Mouse (Mus musculus): ENCODE measurements at regions not wholly inside any gene's neighbourhood (a gene's known extent, or its start where the extent isn't known, plus 50 kb on each side); places are given as distances from the start of the nearest gene placed in this dataset.

DNA sequence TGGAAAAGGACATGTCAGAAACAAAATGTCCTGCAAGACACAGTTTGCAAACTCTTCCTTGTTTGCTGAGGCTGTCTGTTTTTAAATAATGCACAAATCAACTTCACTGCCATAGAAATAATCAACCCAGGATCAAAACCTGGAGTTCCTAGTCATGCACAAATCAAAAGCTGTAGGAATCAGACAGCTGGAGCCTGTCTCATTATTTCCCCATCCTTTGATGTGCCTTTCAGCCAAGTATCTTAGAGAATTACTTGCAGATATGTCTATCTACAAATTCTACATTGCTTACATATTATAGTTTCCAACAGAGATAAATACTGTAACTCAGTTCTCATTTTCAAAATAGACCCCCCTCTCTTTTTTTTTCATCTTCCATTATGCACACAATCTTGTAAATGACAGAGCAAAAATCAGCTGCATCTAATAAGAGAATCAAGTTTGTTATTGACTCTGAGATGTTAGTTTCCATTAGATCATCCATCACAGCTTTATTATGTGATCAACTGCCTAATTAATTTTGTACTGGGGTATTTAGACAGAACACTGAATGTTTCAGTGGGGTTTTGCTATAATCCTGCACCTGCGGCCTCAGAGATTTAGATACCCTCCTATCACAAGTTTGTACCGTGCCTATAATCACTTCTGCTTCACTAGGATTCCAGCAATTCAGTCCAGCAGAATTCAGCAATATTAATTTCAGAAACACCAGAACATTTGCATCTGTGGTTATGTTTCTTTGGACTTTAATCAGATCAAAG, 798.9 kb upstream of the Tenm2 start:
- no peak for DNase-seq

DNA sequence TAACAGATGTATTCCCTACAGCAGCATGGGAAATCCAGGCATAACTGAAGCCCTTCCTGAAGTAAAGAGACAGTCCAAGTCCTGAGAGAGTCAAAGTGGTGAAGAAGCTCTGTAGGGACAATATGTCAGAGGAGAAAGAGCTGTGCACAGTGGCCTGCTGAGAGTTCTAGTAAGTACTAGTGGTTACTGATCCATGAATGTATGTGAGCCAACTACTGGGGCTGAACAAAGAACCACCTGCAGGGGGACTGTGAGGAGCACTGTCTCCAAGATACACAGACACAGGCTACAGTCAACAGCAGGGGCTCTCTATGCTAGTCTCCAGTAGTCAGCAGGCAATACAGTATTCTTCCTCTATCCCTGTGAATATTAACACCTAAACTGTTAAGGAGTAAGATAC, 785.9 kb upstream of the Tenm2 start:
- no peak for DNase-seq

DNA sequence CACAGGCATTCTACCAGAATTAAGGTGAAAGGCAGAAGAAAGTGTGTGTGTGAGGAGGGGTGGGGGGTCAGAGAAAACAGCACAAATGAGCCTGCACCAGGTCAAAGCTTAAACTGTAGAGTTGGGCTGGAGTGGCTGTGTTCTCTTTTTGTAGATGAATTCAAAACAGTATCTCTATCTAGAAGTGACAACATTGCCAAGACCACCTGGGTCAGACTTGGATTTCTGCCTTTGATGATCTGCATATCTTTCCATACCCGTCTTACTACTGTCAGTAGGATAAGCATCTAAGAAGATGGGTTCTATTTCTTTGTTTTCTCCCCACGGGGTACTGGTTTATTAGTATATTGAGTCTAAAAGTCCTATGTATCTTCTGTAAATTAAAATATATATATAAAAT, 742.4 kb upstream of the Tenm2 start:
- DNase-seq, result no peak

DNA sequence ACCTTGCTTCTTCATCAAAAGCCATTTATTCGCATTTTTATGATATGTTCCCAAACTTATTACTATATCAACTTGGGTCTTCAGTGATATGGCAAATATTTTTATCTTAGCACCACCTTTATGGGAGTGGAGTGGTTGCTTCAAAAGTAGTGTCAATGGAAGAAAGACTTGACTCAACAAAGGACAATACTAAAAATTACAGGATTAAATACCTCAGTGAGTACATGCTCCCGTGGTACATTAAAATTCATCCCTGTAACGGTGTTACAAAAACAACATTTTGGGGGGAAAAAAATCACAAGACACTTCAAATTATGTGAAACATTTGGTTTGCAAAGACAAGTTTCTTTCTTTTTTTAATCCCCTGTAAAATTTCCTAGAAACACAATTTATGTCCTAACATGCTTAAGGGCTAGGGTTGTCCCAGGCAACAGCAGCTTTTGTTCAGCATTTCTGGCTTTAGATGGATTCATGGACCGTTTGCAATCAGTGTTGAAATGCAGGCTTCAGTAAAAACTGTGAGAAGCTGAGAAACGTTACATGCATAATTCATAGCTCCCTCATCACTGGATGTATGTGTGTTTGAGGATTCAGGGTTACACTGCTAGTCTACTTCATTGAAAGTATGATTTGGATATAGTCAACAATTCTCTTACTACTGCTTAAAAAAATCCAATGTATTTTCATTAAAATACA, 700.8 kb upstream of the Tenm2 start:
- DNase-seq, result no peak

DNA sequence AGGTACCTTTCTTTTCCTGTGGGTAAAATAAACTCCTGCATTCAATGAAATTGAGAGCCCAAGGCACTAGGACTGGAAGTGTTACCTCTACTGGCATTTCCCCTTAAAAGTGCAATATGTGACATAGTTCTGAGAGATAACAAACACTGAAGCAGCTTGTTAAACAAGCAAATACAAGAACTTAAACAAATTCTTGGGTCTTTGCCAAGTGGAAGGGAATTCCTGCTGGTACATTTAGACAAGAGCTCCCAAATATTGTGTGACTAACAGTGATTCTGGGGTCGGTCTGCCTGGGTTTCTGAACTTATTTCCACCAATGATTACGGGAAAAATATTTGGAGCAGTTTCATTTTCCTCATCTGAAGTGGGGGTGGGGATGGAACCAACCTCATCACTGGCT, 677.4 kb upstream of the Tenm2 start:
- DNase-seq, result no peak

DNA sequence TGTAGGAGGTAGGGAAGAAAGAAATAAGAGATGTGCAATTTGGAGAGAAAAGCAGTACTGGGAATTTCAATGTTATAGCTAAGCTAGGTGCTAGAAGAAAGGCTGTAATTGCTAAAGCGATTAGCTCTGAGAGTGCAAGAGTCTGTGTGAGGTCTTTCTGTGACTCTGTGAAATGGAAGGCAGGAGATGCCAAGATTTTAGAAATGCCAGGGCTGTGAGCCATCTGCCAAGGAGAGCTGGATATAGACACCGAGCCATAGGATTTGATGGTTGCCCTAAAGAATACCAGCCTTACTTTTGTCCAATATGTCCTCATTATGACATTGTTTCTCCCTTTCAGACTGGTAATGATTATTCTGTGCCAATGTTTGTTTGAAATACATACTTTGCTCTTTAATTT, 669.2 kb upstream of the Tenm2 start:
- no peak for DNase-seq

DNA sequence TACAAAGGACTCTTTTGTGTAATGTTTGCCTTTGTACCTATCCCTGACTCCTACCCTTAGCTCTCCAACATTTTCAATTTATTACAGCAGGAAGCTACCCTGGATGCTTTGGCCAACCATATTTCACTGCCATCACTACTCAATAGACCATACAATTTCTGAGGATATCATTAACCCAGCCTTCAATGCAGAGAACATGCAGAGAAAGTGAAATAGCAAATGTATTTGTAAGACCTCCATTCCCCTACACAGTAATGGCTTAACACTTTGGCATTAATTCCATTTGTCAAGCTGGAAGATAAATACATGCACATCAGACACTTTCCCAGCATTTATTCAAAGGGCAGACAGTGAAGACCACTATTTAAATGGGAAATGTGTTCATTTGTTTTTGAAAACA, 661.9 kb upstream of the Tenm2 start:
- DNase-seq, result no peak

DNA sequence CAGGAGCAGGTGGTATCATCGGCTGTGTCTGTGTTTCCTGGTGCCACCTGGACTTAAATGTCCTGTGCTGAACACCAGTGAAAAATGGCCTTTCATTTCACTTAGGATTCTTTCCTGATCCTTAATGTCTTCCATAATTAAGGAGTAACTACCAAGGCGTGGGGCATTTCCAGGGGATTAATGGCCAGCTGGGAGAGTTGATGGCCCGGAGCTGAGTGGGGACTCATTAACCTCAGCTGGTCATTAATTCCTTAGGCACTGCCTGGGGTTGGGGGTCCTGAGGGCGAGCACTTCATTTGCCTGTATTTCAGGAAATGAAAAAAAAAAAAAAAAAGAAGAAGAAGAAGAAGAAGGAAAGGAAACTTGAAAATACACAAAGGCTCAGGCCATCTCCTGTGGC, 647.0 kb upstream of the Tenm2 start:
- no peak for DNase-seq

DNA sequence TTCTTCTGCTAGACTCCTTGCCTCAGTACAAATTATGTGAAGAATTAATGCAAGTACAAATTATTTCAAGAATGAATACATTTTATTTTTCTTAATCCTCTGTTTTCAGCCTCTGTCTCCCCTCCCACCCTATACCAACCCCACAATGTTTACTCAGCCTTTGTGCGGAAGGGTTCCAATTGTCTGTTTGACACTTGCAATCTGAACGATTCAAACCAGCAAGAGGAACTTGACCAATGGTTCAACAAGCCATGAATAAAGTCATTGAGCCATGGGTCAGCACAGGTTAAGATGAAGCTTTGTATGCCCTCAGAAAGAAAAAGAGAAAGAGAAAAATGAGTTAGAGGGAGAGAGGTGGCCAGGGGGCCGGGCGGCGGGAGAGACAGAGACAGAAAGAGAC, 601.5 kb upstream of the Tenm2 start:
- DNase-seq, result no peak

DNA sequence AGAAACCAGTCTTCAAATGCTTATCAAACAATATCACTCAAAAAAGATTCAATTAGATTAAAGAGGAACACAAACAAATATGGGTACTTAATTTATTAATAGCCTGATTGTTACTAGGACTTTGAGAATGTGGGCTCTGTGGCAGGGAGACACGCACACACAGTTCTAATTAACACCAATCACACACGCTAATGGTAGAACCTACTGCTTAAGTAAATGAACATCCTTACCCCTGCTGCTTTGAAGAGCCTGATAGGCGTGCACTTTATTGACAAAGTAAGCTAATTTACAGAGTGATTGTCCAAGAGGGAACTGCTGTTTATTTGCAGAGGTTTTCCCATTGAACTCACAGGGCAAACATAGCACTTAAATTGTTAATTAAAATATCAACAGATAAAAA, 595.2 kb upstream of the Tenm2 start:
- no peak for DNase-seq

DNA sequence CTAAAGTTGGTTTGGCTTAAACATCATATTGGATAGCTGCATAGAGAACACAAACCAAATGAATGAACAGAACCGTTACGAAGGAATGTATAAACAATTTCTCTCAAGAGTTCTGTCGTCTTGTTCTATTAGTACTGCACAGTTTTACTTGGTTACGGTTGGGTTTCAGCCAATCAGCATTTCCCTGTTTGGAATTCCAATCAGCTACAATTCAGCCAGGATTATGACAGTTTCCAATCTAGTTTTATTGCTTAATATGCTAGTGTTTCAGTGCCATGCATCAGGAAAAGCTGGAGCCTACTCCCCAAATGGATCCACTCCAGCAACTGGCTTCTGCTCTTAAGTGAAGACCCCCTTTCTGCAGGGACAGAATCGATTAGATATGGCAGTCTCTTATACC, 571.0 kb upstream of the Tenm2 start:
- DNase-seq, result no peak

DNA sequence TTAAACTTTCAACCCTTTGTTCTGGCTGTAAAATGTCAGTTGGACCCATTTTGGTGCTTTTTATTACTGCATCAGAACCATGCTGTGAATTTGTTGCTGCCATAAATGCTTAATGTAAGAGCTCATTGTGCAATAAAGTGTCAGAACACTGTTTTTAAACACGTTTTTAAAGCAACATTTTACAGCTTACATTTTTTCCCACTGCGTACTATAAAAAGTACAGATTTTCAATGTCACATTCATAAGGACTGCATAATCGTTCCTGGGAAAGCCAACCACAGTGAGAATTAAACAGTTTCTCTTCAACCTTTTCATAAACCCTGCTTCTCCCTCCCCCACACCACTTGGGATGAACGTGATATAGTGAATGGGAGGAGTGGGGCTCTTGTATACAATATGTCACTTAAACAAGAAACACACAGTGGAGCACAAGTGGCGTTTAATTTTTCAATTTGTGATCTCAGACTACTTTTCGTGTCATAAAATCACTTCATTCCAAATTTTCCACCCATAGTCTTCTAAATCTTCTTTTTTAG, 563.1 kb upstream of the Tenm2 start:
- DNase-seq, result no peak

DNA sequence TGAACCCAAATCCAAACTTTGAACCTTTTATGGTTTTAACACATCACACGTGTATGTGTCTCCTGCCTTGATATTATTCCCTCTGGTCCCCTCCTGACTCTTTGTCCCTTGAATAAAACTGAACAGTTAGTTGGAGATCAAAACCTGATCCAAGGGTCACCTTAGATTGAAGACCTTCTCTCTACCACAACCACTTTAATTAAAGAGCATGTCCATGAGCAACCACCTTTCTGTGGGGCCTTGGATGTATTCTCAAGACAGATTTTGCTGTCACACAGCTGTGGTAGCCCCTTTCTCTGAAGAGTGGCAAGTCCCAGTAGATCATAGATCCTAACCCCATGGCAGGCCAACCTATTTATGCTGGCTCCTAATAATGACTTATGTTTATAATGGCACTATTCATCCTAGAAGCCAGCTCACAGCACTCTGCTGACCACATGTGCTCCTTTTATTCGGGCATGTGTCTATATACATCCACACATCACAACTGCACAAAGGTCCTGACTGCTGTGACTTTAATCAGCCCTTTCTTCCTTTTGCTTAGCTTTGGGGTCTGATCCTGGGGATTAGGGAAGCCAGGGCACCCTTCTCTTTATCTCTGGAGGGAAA, 536.8 kb upstream of the Tenm2 start:
- no peak for DNase-seq

DNA sequence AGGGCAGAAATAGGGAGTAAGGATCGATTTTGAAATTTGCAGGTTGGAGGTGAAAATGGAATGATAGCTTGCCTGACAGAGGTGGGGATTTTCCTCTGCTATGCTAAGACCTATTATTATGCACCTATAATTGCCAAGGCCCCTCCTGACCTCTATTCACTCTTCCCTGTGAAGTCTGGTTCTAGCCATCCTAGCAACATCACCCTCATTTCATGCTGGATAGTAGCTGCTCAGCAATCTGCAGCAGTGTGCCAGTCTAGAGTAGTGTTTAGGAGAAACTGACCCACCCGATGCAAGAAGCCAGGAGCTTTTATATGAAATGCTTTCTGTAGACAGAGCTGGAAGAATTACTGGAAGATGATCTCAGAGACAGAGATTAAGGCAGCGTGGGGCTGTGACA, 535.1 kb upstream of the Tenm2 start:
- no peak for DNase-seq

DNA sequence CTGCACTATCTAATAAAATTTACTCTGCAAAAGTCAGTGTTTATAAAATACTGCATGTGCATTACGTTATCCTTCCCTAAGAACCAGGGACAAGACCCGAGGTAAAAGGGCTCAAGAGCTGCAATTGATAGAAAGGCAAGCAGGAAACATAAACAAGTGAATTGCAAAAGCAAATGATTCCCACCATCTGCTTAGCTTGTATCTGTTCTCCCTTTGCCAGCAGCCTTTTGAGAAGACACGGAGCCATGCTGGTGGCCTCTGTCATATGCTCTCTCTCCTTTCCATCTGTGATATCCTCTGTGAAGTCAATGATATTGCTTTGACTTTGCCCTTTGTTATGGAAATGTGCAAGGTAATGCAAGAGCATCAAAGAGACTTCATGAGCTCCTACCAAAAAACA, 532.4 kb upstream of the Tenm2 start:
- DNase-seq, result no peak

DNA sequence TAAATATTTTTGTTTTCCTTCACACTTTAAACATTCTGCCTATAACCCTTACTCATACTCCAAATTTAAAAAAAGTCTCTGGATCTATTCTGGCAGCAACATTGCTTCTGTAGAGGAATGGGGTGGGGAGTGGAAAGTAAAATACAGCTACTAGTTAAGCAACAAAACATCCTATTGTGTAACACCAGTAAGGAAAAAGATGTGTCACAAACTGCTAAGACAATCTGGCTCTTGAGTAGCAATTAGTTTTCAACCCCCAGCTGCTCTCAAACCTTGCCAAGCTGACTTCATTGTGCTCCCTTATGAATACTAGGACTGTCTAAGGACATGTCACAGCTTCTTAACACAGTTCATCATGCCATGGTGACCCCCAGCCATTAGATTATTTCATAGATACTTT, 500.2 kb upstream of the Tenm2 start:
- DNase-seq, result no peak

DNA sequence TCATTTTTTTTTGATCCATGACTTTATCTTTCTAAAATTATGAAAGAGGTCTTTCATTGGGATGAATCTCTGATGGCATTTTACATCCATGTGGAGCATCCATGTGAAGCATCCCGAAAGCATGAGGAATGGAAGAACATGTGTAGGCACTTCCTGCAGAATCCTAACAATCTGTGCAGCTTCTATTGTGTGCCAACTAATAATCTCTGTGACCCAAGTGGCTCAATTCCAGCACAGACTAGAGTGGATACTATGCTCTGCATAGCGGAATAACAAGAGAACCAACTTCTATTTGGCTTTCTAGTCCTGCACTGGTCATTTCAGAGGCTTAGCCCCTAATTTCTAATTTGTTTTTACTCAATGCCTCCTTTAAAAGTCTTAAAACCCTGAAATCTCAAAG, 499.7 kb upstream of the Tenm2 start:
- no peak for DNase-seq

DNA sequence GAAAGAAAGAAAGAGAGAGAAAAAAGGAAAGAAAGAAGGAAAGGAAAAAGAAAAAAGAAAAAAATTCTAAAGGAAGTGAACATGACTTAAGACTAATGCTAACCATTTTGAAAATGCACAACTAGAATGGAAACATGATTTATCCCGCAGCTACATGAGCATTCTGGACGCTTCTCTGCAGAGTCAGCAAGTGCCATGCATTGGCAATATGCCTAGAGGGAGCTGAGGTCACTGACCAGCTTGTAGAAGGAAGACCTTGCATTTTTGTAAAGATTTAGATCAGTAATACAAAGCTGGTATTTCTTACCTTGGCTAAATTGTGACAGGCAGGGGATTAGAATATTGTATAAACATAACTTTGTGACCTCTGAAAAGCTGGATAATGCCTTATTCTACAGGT, 461.2 kb upstream of the Tenm2 start:
- DNase-seq, result peak; percentile 28

DNA sequence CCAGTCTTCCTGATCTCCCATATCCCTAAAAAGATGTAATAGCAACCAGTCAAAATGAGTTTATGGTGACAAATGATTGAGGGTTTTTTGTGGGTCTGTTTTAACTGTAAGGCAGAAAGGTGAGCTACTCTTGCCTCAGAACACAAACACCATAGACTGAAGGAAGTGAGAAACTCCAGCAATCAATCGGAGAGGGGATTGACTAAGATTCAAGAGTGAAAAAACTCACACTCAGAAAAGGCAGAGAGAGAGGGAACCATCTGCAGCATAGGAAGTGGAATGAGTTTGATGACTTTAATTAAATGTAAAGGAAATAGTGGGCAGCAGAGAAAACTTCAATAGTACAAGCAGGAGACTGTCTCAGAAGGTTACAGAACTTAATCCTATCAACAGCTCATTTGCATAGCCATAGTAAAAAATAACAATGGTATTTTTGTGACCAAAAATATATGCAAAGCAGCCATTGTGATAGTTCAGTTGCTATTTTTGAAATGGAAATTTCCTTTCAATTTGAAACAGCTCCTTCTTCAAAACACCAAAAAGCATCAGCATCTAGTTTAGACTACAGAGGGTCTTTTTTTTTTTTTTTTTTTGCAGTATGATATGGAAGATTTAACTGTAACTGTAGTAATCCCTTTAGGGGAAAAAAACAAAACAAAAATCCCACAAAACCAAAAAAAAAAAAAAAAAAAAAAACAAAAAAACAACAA, 442.9 kb upstream of the Tenm2 start:
- DNase-seq, result no peak

DNA sequence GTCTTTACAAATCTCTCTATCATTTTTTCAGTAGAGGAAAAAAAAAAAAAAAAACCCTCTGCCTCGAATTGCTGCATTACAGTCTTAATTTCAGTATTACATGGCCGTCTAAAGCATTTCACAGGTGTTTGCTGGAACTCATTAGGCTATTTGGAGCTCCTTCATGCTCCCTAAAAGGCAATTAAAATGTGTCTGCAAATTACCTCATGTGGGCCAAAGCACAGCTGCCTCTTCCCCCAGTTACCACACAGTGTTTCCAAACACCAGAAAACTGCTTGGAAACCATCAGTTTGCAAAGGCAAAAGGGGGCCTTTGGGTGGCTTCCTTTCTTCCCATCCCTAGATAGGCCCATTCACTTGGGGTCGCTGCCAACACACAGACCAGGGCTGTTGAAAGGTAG, 435.6 kb upstream of the Tenm2 start:
- no peak for DNase-seq

DNA sequence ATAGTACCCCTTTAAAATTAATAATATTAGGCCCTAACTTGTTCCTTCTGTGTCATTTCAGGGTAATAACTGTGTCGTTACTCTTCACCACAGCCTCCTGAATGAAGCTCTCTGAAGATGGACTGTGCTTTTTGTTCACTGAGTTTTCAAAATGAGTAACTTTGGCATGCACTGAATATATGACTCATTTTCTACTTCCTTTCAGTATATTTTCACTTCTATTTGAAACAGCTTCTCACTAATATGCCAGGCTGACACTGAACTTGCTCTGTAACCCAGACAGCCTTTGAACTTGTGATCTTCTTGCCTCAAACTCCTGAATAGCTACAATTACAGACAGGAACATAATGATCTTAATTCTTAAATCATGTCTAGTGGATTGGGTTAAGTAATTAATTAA, 431.2 kb upstream of the Tenm2 start:
- DNase-seq, result no peak

DNA sequence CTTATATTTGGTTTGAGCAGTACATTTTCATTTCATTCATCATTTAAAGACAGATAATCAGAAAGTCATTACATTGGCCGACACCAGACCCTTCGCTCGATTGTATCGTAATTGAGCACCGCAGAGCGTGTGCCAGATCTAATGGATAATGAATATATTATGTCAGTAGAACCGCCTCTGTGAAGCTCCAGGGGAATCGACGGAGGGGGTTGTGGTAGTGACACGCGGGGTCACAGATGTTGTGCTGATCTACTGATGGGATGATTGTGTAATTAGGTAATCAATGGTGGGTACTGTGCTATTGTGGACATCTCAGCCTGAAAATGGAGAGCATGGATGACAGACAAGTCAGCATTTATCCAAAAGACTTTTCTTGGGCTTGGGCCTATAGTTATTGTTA, 414.3 kb upstream of the Tenm2 start:
- DNase-seq, result no peak

DNA sequence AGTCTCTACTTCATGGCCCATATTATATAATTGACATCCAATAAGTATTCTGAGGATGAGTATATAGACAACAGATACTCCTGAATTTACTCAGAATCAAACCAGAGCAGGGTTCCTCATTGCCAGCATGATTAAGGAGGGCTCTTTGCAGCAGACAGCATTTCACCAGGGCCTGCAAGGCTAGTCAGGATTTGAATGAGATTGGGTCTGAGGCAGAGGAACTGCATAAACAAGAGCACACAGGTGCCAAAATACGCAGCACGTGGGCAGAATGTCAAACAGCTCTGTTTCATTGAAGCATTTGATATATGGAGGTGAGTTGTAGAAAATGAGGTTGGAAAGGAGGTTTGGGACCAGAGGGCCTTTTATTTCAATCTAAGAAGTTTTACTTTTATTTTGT, 387.5 kb upstream of the Tenm2 start:
- DNase-seq, result no peak

DNA sequence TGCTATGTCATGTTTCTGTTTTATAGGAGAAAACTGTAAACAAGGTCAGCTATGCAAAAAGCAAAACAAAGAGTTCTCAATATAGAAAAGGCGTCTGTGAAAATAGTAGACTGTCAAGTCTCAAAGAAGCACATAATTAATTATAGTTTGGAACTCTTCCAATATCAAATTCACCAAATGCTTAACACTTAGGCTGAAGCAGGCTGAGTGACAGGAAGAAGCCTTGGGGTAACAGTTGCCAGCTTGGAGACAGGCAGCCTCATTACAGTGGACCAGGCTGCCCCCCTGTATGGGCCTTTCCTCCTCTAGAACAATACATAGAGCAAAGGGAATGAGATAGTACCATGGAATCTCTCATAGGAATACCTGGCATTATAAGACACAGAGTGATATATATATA, 364.8 kb upstream of the Tenm2 start:
- no peak for DNase-seq

Data from kidney, postnatal 14 days (tissue).